Mouse (Mus musculus) C2C12 (cell line): Measurements from ENCODE around the gene Aif1l. TPM values are rescaled to one million over a fixed set of nuclear protein-coding genes. Genes with fewer than 3 reads are reported as not detected.

ENCODE experiments used
- H3K27me3 ChIP-seq: one replicate; pipeline ENCODE4 v1.6.1; 2011; ENCODE audit not compliant: control insufficient read depth, insufficient read depth, insufficient read length
- H3K36me3 ChIP-seq: one replicate; pipeline ENCODE4 v1.6.1; 2011; ENCODE audit not compliant: control insufficient read depth, insufficient read depth
- H3K4me3 ChIP-seq: one replicate; pipeline ENCODE4 v1.5.1; 2011; ENCODE audit warnings: mild to moderate bottlenecking, control low read depth; ENCODE audit not compliant: poor library complexity, insufficient read depth, severe bottlenecking
- H3K79me2 ChIP-seq: one replicate; pipeline ENCODE4 v1.6.1; 2011; ENCODE audit not compliant: control insufficient read depth, insufficient read depth
- H3K79me3 ChIP-seq: one replicate; pipeline ENCODE4 v1.6.1; 2011; ENCODE audit warnings: low read depth, control low read depth
- H3ac ChIP-seq: one replicate; pipeline ENCODE3; 2011; ENCODE audit warnings: low read depth; ENCODE audit not compliant: control insufficient read depth, insufficient read length
- CEBPB ChIP-seq: IDR thresholded peaks from one replicate; pipeline ENCODE4 v1.6.1; 2011; ENCODE audit warnings: low read depth, mild to moderate bottlenecking, control low read depth, moderate library complexity
- CTCF ChIP-seq: IDR thresholded peaks from one replicate; pipeline ENCODE4 v1.5.1; 2011; ENCODE audit not compliant: control insufficient read depth, insufficient read depth, insufficient read length
- FOSL1 ChIP-seq: IDR thresholded peaks from one replicate; pipeline ENCODE4 v1.8.0; 2011; ENCODE audit warnings: mild to moderate bottlenecking, low read length; ENCODE audit not compliant: poor library complexity, insufficient read depth, severe bottlenecking
- MAX ChIP-seq: IDR thresholded peaks from one replicate; pipeline ENCODE4 v1.6.1; 2011; ENCODE audit warnings: mild to moderate bottlenecking, control low read depth
- MYOD1 ChIP-seq: IDR thresholded peaks from one replicate; pipeline ENCODE4 v1.6.1; 2011; ENCODE audit warnings: low read depth; ENCODE audit not compliant: control insufficient read depth, insufficient read length
- MYOG ChIP-seq: IDR thresholded peaks from one replicate; pipeline ENCODE4 v1.6.1; 2011; ENCODE audit not compliant: control insufficient read depth, insufficient read length; ENCODE audit errors: extremely low read depth
- USF1 ChIP-seq: IDR thresholded peaks from one replicate; pipeline ENCODE4 v1.6.1; 2011; ENCODE audit warnings: low read depth, mild to moderate bottlenecking, control low read depth, moderate library complexity
- polyA plus RNA-seq: library from polyadenylated mRNA; unstranded; fragments of >200 nt; fragmentation: generic; extraction: Trizol; gene quantifications from one replicate; pipeline ENCODE4 v1.2.1, GENCODE M21; 2012; ENCODE audit warnings: missing spikeins

Gene Aif1l
- polyA plus RNA-seq, 1 experiment, result 55.4 TPM

GRCm38 (mm10) chr2:31962501-31963224, 12.7 kb downstream of the Aif1l start:
- H3ac ChIP-seq, result no peak overlapping the region
- TF ChIP-seq CTCF (no peak), USF1 (no peak), FOSL1 (no peak), CEBPB (no peak), MYOG (no peak), MAX (no peak), MYOD1 (no peak)
- H3K4me3 ChIP-seq, result no peak overlapping the region
- H3K79me2 ChIP-seq, result no peaks in the 10 kb centered on the region
- no peaks in the 10 kb centered on the region for H3K79me3 ChIP-seq
- H3K27me3 ChIP-seq, result no peaks in the 10 kb centered on the region
- peaks cover 3% of the 10 kb centered on the region for H3K36me3 ChIP-seq

DNA sequence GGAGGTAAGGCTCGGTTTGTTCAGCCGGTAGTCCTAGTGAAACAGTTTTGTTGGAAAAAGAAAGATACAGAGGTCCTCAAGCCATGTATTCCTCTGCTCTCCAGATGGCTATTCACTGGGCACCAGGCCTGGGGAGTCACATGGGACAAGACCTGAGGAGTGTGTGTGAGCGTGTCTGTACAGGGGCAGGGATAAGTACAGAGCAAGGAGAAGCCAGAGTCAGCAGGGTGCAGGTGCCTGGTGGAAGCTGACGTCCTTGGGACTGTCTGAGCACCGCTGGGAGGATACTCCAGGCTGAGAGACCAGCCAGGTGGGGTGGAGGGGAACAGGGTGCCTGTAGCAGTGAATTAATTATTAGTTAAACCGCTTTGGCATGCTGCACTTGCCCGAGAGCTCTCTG, 13.6 kb downstream of the Aif1l start:
- H3K36me3 ChIP-seq, result peaks cover 3% of the 10 kb centered on the region
- no peak overlapping the region for H3ac ChIP-seq

GRCm38 (mm10) chr2:31964191-31964590, 14.3 kb downstream of the Aif1l start:
- Histone ChIP-seq H3K36me3 (peaks cover 3% of the 10 kb centered on the region), H3K79me3 (no peaks in the 10 kb centered on the region), H3ac (no peak overlapping the region), H3K79me2 (no peaks in the 10 kb centered on the region), H3K4me3 (no peak overlapping the region), H3K27me3 (no peaks in the 10 kb centered on the region)
- TF ChIP-seq MAX (no peak), MYOG (no peak), CEBPB (no peak), FOSL1 (no peak), MYOD1 (no peak), CTCF (no peak), USF1 (no peak)

More for the DNA sequence above, 13.6 kb downstream of the Aif1l start:
- Histone ChIP-seq H3K79me2 (no peaks in the 10 kb centered on the region), H3K79me3 (no peaks in the 10 kb centered on the region), H3K4me3 (no peak overlapping the region), H3K27me3 (no peaks in the 10 kb centered on the region)
- TF ChIP-seq USF1, result no peak
- TF ChIP-seq MYOG, result no peak
- no peak for TF ChIP-seq FOSL1
- no peak for TF ChIP-seq CEBPB
- TF ChIP-seq CTCF, result no peak
- no peak for TF ChIP-seq MYOD1
- TF ChIP-seq MAX, result no peak

DNA sequence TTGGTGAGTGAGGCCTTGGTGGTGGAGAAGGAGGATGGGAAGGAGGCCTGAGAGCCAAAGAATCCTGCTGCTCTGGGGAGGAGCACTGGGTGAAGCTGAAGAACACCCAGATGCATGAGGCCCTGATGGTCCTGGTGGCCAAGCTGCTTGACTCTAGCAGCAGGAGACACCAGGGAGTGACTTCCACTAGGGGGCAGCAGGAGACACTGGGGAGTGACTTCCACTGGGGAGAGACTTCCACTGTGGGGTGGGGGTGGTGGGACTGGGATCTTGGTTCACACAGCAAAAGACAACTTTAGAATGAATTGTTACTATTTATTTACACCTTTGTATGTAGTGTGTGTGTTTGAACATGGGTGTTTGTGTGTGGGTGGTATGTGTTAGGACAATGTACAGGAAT, 15.2 kb downstream of the Aif1l start:
- TF ChIP-seq MYOG, result no peak
- no peak for TF ChIP-seq MYOD1
- no peak for TF ChIP-seq FOSL1
- TF ChIP-seq CTCF, result peak; percentile 70
- TF ChIP-seq CEBPB, result no peak
- TF ChIP-seq USF1, result no peak
- no peaks in the 10 kb centered on the region for H3K79me3 ChIP-seq
- no peak overlapping the region for H3ac ChIP-seq
- H3K79me2 ChIP-seq, result no peaks in the 10 kb centered on the region
- H3K27me3 ChIP-seq, result no peaks in the 10 kb centered on the region
- H3K36me3 ChIP-seq, result peaks cover 3% of the 10 kb centered on the region
- H3K4me3 ChIP-seq, result no peak overlapping the region

GRCm38 (mm10) chr2:31966801-31967200, 16.9 kb downstream of the Aif1l start:
- H3K79me3 ChIP-seq, result no peaks in the 10 kb centered on the region
- no peaks in the 10 kb centered on the region for H3K36me3 ChIP-seq
- no peaks in the 10 kb centered on the region for H3K27me3 ChIP-seq
- no peak overlapping the region for H3ac ChIP-seq
- TF ChIP-seq CTCF (no peak), MYOD1 (no peak), MYOG (no peak), USF1 (no peak), CEBPB (no peak)
- no peaks in the 10 kb centered on the region for H3K79me2 ChIP-seq
- H3K4me3 ChIP-seq, result no peak overlapping the region

DNA sequence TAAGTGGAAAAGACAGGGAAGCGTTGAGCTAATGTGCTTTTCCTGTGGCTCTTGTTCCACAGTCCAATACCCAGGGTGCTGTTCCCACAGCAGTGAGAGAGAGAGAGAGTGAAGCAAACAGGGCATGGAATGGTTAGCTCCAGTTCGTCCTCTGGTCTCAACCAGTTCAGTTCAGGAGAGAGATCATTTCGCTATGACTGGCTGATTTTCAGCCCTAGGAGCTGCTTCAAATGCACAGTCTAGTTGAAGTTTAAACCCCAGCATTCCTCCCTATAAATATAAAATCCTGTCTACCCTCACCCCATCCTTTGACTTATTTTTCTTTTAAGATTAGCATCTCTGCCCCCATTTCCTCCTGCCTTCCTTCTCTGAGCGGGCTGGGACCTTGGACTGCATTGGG, 22.6 kb downstream of the Aif1l start:
- Histone ChIP-seq H3ac (no peak overlapping the region), H3K27me3 (no peaks in the 10 kb centered on the region), H3K79me2 (peaks cover 31% of the 10 kb centered on the region), H3K36me3 (peaks cover 14% of the 10 kb centered on the region), H3K4me3 (no peak overlapping the region), H3K79me3 (peaks cover 22% of the 10 kb centered on the region)
- TF ChIP-seq MYOG (no peak), CTCF (no peak), USF1 (no peak)
